Mouse (Mus musculus): ENCODE data around the gene Nog.

Nog gene

DNA sequence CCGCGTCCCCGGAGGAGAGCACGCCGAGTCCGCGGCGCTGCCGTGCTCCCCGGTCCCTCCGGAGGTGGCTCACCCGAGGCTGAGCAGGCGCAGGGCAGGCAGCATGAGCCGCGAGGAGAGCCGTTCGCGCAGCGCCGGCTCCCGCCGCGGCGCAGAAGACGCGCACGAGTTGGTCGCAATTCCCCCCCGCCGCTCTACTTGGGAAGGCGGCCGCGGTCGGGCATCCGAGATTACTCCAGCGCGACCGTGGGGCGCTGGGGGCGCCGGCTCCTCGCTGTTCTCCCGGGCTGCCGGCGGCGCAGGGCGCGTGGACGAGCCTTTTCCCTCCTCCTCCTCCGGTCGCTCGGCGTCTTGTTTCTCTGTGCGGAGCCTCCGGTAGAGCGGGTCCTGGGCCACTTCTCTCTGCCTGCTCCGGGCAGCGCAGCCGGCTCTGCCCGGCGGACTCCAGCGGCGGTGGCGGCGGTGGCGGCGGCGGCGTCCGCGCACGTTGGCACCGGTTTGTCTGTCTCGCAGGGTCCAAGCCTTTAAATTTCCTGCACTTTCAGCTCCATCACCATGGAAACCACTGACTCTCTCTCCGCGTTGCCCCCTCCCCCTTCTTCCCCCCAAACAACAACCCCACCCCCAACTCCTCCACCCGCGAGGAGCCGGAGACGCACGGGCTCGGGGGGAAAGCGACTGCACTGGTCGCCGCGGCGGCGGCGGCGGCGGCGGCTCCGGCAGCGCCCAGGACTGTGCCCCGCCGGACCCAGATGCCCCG, at the start of gene Nog:
Gene Nog, minus strand, starts transcription at position 277 of the 760 bp plus-strand sequence.
- no peak for DNase-seq (ENCODE audit: low spot score)

DNA sequence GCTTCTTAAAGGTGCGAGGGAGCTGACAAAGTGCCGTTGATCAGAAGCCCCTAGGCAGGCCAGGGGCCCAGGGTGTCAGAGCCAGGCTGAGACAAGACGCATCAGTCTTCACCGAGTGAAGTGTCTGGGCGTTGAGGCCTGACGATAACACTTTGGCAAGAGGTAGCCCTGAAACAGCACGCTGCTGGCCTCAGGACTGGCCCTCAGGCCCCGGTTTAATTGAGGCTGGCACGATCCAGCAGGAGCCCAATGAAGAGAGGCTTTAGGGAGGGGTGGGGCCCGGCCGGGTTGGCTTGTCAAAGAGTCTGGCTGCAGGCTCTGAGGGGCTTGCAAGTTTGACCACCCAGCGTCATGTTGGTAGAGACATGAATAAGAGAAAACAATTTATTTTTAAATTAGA, 38.1 kb upstream of the Nog start:
- DNase-seq (ENCODE audit: low spot score) = no peak

DNA sequence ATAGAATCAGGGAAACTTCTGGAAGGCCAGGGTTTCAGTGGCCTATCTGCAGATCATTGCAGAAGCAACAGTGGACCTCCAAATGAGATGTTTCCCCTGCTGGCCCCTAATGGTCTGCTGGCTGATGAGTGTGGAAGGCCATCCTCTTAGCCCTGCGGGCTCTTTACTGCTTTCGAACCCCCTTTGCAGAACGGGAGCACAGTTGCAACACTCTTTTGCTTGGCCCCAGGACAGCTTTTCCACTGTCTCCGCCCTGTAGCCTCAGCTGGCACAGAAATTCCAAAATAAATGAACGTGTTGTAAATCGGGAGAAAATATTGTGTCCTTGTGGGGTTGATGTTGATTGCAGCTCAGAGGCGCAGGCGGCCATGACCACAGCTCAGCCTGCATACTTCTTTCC, 37.7 kb upstream of the Nog start:
- no peak for DNase-seq (ENCODE audit: low spot score)

DNA sequence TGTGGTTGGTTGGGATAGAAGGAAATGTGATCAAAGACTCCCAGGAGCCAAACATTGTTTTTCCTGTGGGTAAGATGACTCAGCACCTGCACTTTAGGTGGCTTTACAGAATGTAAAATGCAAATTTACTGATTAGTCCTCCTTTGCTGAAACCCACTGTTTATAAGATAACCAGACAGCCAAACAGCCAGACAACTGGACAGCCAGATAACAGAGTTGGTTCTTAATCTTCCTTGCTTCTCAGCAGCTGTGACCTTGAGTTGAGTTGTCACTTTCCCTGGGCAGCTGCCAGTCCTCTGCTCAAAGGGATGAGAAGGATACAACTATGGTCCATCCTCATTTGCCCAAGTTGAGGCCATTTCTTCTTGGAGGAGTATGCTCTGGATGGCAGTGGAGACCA, 35.8 kb upstream of the Nog start:
- DNase-seq (ENCODE audit: low spot score) = no peak

DNA sequence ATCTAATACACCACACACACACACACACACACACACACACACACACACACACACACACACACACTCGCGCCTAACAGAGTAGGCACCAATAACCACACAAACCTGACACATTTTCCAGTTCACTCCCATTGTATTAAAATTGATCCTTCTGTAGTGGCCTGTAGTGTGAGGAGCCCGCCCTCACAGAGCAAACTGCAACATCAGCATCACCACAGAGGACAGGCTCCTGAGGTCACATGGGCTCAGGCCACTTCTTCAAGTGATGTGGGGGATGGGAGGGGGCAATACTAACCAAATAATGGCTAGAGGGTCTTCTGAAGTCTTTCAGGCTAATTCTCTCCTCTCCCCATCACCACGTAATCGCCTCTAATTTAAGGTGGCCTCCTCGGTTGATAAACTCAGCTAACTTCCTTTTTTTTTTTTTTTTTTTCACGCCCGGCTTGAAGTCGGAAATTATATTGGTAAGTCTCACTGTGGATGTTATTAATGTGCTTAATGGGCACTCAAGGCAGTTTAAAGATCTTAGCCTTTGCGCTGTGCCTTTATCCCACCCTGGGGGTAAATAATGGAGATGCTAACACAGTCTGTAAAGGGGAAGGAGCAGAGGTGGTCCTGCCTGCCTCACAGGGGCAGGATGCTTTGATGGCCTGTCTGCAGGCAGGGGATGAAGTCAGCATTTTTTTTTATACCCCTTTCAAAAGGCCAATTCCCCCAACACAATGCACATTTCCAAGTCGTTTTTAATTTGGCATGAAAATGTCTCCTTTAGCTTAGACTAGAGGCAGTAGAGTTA, 25.2 kb upstream of the Nog start:
- DNase-seq (ENCODE audit: low spot score) = no peak

DNA sequence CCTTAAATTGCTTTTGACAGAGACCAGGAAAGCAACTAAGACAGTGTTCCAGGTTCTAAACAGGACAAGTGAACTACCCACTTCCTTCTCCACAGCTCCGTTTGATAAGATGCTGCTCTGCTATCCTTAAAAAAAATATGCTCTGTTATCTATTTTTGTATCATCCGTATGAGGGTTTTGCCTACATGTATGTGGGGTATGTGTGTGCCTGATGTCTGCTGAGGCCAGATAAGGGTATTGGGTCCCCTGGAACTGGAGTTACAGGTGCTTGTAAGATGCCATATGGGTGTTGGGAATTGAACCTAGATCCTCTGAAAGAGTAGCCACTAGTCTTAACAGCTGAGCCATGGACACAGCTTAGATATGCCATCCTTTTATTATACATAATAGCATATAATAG, 19.6 kb upstream of the Nog start:
- no peak for DNase-seq (ENCODE audit: low spot score)

DNA sequence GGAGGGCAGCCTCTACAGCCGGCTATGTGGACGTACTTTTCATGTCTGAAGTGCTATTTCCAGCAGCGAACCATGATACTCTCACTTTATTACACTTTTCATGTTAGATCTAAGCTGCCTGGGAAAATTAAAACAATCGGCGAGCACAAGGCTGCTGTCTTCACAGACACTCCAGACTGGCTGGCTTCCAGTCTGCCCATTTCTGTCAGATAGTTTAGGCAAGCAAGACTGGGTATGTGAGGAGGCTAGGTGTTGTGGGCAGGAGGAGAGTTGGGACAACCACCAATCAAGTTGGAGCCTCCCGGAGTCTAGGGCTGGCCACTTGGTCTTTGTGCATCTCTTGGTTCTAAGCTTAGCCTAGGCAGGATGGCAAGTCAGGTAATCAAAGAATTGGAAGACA, 17.5 kb upstream of the Nog start:
- no peak for DNase-seq (ENCODE audit: low spot score)

DNA sequence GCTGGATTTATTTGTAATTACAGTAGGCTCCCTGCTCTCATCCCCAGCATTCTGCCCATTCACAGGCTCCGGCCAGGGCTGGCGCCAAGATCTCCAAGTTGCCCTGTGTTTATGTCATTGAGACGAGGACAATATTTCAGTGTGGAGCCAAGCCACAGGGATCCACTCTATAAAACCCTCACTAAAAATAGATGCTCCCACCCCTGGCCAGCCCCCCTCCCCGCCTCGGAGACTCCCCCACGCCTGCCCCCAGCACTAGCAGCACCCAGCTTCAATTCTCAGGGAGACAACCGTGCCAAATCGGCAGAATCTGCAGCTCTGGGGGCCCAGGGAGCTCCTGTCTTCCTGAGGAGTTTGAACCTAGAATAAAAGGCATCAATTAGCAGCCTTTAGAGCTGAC, 16.2 kb upstream of the Nog start:
- DNase-seq (ENCODE audit: low spot score) = no peak

DNA sequence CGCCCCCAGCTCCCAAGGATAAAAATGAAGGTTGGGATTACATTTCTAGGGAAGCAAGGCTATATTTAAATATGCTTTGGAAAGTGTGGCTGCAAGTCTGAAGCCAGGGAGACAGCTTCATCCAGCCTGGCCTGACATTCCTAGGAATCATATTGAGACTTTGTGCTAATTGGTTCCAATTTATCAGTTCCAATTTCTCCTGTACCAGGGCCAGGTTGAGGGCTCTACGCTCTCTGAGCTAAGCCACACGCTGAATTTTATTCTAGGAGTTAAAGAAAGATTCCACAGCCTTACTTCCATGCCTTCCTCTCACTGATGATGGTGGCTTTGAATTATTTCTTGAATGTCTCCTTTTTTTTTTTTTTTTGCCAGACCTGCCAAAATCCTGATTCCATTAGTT, 15.6 kb upstream of the Nog start:
- DNase-seq (ENCODE audit: low spot score) = no peak

DNA sequence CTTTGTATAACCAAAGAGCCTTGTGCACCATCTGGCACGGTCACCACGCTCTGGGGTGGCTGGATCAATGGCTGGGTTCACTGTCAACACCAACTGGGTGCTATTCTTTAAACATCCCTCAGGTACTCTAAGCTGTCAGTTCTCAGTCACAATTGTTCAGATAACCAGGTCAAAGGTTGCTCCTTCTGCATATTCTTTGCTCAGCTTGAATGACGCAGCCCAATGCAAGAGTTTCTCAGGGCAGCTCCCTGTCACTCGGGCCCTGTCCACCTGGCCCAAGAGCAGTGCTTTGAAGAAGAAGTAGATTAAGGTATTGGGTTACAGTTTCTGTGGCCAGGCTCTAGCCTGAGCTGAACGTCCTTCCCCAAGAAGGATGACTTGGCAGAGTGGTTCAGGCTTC, 12.2 kb upstream of the Nog start:
- DNase-seq (ENCODE audit: low spot score) = no peak

DNA sequence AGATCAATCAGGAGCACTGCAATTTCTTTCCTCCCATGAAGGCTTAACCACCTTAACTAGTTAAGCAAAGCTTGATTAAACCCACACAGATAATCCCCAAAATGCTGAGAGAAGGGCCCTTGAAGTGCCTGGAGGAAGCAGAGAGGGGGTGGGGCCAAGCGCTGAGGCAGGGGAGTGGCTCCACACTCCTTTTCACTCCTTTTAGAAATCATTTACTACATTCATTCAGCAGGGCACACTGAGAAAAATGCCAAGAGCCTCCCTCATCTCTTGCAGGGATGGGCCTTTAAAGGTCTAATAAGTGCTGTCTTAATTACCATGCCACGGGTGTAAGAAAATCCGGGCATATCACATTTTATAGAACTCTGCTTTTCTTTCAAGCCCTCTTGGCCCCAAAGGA, 10.2 kb upstream of the Nog start:
- no peak for DNase-seq (ENCODE audit: low spot score)

DNA sequence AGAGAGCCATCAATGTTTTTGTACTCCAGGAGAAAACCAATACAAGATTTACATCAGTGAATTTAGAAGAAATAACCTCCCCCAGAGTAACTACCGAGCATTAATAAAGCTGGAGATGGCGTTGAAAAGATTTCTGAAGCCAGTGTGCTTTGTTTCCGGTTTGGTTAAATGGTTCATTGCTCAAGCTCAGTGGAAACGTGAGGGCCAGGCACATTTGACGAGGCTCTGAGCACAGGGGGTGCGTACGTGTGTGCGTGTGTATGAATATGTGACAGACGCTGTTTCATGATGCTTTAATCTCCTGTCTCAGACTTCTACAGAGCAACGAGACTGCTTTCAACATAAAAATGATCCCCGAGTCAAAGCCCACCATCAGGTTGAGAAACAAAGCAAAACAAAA, 8.1 kb upstream of the Nog start:
- DNase-seq (ENCODE audit: low spot score) = no peak

DNA sequence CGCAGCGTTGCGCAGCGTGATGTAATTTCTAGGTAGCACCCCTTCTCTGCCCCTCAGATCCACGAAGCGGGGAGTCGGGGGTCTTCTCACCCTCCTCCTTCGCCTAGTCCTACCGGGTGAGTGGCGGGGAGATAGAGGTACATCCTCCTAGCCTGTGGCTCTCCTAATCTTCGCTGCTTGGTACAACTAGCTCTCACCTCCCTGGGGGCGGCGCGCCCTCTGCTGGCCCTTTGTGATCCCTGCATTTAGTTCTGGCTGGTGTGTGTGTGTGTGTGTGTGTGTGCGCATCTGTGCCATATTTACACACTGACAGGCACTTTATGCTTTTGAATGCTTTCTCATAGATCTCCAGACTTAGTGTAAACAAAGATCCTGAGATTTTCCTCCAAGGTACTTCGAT, 1.3 kb upstream of the Nog start:
- DNase-seq (ENCODE audit: low spot score) = peak; percentile 72

DNA sequence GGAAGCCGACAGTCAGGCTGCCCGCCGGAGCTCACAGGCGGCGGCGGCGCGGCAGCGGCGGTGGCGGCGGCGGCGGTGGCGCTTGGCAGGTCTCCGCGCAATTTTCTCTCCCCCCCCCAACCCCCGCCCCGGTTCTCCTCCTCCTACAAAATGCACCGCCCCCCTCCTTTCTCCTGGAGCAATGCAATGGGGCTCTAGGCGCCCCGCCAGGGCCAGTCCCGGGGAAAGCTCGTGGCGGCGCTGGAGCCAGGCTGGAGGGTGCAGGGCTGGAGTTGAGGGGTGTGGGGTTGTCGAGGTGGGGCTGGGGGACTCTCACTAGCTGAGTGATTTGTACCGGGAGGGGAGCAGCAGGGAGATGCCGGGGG, 666 bp upstream of the Nog start:
- DNase-seq (ENCODE audit: low spot score) = peak; percentile 19

DNA sequence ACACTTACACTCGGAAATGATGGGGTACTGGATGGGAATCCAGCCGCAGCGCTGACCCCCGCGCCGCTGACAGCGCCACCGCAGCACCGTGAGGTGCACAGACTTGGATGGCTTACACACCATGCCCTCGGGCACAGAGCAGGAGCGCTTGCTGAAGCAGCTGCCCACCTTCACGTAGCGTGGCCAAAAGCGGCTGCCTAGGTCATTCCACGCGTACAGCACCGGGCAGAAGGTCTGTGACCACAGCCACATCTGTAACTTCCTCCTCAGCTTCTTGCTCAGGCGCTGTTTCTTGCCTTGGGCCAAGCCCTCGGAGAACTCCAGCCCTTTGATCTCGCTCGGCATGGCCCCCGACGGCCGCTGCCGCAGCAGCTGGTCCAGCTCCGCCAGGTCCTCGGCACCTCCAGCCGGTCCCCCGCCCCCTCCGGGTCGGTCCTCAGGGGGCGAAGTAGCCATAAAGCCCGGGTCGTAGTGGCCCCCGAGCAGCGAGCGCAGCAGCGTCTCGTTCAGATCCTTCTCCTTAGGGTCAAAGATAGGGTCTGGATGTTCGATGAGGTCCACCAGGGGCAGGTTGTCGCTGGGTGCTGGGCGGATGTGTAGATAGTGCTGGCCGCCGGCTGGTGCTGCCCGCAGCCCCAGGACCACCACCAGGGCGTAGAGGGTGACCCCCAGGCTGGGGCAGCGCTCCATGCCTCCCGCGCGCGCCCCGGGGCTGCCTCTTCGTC, 639 bp downstream of the Nog start:
- no peak for DNase-seq (ENCODE audit: low spot score)

DNA sequence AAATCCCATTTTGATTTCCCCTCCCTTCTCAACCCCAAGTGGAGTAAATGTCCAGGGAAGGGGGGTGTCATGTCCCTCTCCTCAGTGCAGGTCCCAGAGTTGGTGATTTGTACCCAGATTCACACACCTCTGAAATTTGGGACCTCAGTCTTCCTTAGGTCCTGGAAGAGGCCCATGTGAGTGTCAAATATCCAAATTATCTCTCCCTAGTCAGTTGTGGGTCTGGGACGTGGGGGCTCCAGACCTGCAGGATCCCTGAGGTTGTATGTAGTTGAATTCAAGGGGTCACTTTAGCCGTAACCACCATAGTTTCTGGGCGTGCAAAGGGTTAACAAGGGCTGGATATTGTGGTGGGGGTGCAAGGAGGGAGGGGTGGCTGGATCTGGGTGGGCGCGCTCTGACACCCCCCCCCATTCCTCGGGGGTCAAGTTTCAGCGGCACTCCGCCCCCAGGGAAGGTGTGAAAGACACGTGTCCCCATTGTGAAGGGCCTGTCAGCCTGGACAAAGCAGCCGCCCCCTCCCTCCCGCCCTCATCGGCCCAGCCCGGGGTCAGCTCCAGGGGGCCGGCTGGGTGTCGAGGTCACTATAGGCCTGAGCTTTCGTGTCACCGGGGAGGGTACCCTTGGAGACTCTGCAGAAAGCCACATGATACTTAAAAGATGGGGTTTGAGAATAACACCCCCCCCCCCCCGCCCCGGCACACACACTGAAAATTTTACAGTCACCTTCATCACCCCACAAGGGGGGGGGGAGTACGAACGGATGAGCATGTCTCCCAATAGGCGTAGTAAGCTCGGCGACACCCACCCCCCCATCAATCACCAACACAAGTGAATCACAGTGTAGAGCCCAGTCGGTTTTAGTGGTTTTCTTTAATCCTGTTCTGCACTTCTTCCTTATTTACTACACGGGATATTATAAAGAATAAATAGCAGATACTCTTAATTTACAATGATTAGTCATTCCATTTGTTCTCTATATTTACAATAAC, 2.1 kb downstream of the Nog start:
- DNase-seq (ENCODE audit: low spot score) = no peak

DNA sequence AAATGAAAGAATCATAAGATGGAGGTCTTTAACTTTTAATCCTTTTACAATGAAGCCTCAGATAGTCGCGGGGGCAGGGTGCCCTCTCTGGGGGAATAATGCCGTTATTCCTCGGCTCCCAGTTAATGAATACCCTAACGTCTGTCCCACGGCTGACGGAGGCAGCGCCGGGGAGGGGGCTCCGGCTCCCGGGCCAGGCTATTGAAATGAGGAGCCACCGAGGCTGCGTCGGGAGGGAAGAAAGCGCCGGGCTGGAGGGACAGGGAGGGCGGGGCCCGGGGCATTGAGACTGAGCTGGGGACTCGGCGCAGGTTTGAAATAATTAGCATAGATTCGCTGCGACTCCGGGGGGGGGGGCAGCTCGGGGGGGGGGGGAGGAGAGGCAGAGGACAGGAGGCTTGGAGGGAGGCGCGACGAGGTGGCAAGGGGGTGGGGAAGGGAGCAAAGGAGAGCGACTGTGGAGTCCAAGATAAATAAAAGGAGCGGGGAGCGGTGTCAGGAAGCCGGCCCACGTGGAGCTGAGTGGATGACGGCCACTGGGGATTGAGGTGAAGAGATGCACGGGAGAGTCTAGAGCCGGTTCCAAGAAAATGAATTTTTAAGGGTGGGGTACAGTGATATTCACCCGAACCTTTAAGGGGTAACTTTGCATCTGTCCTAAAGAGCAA, 2.9 kb downstream of the Nog start:
- no peak for DNase-seq (ENCODE audit: low spot score)

DNA sequence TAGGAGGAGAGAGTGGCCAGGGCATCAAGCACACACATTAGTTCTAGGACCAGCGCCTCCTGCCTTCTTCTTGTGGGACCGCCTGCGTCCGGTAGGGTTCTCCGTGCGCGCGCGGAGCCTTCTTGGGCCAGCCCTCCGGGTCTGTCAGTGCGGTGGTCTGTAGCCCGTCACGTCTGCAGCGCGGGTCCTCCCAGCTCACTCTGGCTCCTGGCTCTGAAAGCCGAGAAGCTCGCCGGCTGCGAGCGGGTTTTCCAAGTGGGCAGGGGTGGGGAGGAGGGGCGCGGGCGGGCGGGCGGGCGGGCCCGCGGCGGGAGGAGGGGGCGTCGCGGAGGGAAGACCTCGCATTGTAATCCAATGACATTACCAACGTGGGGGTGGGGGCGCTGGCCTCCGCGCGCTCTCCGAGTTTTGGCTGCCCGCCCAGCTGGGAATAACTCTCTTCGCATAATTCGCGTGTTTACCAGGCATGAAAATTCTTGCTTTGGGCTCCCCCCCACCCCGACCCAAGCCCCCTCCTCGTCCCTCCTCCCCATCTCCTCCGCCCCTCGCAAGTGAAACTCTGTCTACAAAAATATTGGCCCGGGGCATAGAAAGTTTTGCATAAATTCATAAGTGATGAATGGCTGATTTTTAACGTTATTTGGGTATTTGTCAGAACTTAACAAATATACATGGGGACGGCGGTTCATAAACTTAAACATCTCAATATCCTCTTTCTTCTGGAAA, 3.7 kb downstream of the Nog start:
- DNase-seq (ENCODE audit: low spot score) = no peak

DNA sequence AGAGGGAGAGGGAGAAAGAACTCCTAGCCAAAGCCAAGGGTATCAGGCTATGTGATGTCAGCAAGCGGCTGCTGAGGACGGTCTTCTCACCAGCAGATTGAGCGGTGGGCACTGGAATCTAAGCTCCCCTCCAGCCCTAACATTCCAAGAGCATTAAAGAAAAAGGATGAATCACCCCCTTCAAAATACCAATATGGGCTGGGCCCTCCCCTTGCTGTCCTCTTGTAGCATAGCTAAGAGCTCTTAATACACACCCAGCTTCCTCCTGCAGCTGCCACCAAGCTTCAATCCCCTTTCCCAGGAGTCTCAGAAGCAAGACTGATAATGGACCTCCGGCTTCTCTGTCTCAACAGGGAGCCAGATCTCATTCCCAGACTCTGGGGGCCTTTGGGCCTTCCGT, 4.6 kb downstream of the Nog start:
- DNase-seq (ENCODE audit: low spot score) = no peak

DNA sequence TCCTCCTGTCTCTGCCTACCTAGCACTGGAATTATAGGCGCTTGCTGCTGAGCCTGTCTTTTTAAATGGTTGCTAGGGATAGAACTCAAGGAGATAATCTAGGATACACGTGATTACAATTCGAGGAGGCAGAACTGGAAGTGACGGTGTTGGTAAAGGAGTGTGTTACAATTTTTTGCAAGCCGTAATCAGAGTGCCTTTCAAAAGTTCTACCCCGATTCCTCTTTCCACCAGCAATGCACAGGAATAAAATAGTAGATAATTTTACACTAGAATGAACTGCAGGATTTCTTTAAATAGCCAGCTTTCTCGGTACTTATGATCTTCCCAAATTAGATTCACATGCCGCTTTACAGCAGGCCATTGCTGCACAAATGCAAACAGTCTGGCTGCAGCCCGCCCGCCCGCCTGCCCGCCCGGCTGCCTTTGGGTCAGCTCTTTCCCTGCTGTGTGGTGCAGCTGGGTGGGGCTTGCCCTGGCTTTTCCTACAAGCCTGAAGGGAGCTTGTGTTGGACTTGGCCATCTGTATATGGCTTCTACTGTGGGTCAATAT, 32.2 kb downstream of the Nog start:
- DNase-seq (ENCODE audit: low spot score) = no peak
